Mouse (Mus musculus): ENCODE measurements at regions not wholly inside any gene's neighbourhood (a gene's known extent, or its start where the extent isn't known, plus 50 kb on each side); places are given as distances from the start of the nearest gene placed in this dataset.

DNA sequence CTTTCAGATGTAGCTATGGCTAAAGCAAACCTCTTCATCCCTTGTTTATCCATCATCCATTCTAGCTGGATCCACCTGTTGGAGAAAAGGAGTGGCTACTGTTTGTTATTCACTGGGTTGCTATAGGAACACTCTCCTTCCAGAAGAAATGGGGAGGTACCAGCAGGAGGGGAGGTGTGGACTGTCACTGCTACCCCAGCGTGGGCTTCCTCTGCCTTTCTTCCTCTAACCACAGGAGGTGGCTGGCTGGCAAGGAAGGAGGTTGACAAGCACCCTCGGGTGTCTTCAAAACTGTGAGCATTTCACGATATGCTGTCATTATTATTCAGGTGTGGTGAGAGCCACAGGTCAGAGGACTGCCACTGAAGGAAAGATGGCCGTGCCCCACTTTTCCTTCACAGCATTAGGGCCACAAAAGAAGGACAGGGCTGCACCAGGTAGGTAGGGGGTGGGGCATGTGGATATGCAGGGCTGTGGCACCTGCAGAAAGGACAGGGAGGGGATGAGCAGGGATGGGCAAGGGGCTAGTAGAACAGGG lies 122.2 kb downstream of the Plxna1 start:
- no peaks in the 10 kb centered on the region for H3K27me3 ChIP-seq (ENCODE audit: control insufficient read depth, insufficient read depth, low read length)
- no peak overlapping the region for H3K27ac ChIP-seq (ENCODE audit: low read depth, low read length)
- peaks cover 34% of the 10 kb centered on the region for H3K4me1 ChIP-seq (ENCODE audit: control insufficient read depth, insufficient read depth, low read length)
- H3K4me3 ChIP-seq (ENCODE audit: low read depth, low read length) = no peak overlapping the region
- no peak overlapping the region for H3K4me2 ChIP-seq (ENCODE audit: low read depth)
- no peaks in the 10 kb centered on the region for H3K36me3 ChIP-seq (ENCODE audit: control insufficient read depth, insufficient read depth, low read length)
- no peaks in the 10 kb centered on the region for H3K9me3 ChIP-seq (ENCODE audit: control insufficient read depth, low read length)
- WGBS = 26% methylated on average over 4 of the region's 4 CpGs
- H3K9ac ChIP-seq (ENCODE audit: low read length) = no peak overlapping the region
- no peak for ATAC-seq (ENCODE audit: insufficient read depth, low FRiP score, low TSS enrichment)
- DNase-seq (ENCODE audit: low spot score) = no peak

DNA sequence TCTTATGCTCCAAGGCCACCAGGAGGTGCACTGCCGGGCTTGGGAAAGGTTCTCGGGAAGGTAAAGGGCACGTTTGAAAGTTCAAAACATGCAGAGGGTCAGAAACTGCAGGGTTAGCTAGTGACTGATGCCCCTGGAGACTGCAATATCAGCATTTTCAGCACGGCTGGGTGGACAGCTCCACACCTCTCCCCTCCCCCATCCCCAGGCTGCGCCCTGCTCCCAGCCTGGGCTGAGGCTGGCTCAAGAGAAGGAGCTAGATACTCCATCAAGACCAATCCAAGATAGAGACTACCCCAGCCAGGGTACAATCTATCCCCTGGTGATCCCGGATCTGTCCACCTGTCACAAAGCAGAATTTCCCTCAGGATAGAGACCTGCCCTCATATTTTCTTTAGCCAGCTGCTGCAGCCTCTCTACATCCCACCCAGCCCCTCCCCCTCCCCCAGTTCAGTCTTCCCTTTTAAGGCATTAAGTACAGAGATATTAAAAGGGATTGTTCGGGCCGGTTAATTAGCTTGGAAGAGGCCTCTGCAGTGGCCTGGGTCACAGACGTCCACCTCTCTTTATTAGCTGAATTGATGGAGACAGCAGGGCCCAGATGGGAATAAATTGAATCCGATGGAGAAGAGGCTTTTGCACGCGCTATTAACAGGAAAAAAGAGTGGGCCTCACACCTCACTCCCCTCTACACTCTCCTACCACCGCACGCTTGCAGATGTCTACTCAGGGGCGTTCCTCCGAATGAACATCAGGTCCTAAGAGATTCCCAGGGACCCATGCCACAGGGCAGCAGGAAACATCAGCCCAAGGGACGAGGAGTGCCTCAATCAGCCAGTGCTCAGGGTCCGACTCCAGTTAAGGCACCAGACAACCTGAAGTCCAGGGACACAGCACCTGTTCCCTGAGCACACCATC lies 119.8 kb downstream of the Plxna1 start:
- no peaks in the 10 kb centered on the region for H3K36me3 ChIP-seq (ENCODE audit: control insufficient read depth, insufficient read depth, low read length)
- peak; percentile 54; the same call in 1 of the 2 replicates for ATAC-seq (ENCODE audit: insufficient read depth, low FRiP score, low TSS enrichment)

DNA sequence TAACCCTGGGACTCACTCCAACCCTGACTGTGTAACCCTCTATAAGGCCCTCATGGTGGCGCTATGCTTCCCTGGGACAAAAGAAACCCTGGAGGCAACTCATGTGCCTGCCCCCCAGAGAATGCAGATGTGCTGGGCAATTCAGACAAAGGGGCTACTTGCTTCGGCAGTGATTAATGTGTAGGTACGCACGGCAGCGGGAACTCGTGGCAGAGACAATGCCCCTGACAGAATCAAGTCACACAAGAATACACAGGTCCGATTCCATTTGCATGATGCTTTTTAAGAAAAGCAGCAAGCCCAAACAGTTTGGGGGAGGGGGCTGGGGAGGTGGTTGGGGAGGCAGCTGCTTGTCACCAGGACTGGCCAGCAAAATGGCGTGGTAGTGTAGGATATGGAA lies 116.9 kb downstream of the Plxna1 start:
- ATAC-seq (ENCODE audit: insufficient read depth, low FRiP score, low TSS enrichment) (no peak), DNase-seq (ENCODE audit: low spot score) (no peak)
- 51% methylated on average over 8 of the region's 8 CpGs for WGBS

More for the DNA sequence above, 119.8 kb downstream of the Plxna1 start:
- DNase-seq (ENCODE audit: low spot score) = peak; percentile 77
- peaks cover 23% of the 10 kb centered on the region for H3K4me1 ChIP-seq (ENCODE audit: control insufficient read depth, insufficient read depth, low read length)
- peak overlapping the region; percentile 63; the same call in 1 of the 2 replicates for H3K27ac ChIP-seq (ENCODE audit: low read depth, low read length)
- H3K9ac ChIP-seq (ENCODE audit: low read length) = no peak overlapping the region
- H3K27me3 ChIP-seq (ENCODE audit: control insufficient read depth, insufficient read depth, low read length) = no peaks in the 10 kb centered on the region
- H3K9me3 ChIP-seq (ENCODE audit: control insufficient read depth, low read length) = no peaks in the 10 kb centered on the region
- 23% methylated on average over 18 of the region's 18 CpGs for WGBS
- H3K4me3 ChIP-seq (ENCODE audit: low read depth, low read length) = no peak overlapping the region
- H3K4me2 ChIP-seq (ENCODE audit: low read depth) = no peak overlapping the region

DNA sequence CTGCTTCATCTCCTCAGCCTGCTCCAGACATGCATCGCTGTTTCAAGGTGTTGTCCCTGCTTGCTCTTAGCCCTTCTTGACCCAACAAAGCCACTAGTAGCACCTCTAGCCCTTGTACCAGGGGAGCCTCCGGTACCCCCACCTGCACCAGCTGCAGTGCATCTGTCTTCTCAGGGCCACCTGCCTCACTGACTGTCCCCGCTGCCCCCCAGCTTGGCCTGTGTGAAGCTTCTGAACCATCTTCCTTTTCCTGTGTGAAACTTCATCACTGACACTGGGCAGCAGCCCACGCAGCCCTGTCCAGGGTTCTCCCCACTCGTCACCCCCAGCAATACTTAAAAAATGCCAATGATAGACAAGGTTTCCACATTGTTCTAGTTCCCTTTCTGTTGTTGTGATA lies 116.2 kb downstream of the Plxna1 start:
- Histone ChIP-seq H3K27me3 (ENCODE audit: control insufficient read depth, insufficient read depth, low read length) (no peaks in the 10 kb centered on the region), H3K36me3 (ENCODE audit: control insufficient read depth, insufficient read depth, low read length) (no peaks in the 10 kb centered on the region), H3K4me3 (ENCODE audit: low read depth, low read length) (no peak overlapping the region), H3K4me2 (ENCODE audit: low read depth) (no peak overlapping the region), H3K27ac (ENCODE audit: low read depth, low read length) (no peak overlapping the region), H3K4me1 (ENCODE audit: control insufficient read depth, insufficient read depth, low read length) (peaks cover 12% of the 10 kb centered on the region), H3K9me3 (ENCODE audit: control insufficient read depth, low read length) (no peaks in the 10 kb centered on the region), H3K9ac (ENCODE audit: low read length) (no peak overlapping the region)
- 91% methylated on average over 5 of the region's 5 CpGs for WGBS
- no peak for DNase-seq (ENCODE audit: low spot score)
- no peak for ATAC-seq (ENCODE audit: insufficient read depth, low FRiP score, low TSS enrichment)

More for the DNA sequence above, 116.9 kb downstream of the Plxna1 start:
- Histone ChIP-seq H3K27me3 (ENCODE audit: control insufficient read depth, insufficient read depth, low read length) (no peaks in the 10 kb centered on the region), H3K4me1 (ENCODE audit: control insufficient read depth, insufficient read depth, low read length) (peaks cover 12% of the 10 kb centered on the region), H3K4me2 (ENCODE audit: low read depth) (no peak overlapping the region), H3K4me3 (ENCODE audit: low read depth, low read length) (no peak overlapping the region), H3K9me3 (ENCODE audit: control insufficient read depth, low read length) (no peaks in the 10 kb centered on the region), H3K27ac (ENCODE audit: low read depth, low read length) (no peak overlapping the region), H3K9ac (ENCODE audit: low read length) (no peak overlapping the region), H3K36me3 (ENCODE audit: control insufficient read depth, insufficient read depth, low read length) (no peaks in the 10 kb centered on the region)

DNA sequence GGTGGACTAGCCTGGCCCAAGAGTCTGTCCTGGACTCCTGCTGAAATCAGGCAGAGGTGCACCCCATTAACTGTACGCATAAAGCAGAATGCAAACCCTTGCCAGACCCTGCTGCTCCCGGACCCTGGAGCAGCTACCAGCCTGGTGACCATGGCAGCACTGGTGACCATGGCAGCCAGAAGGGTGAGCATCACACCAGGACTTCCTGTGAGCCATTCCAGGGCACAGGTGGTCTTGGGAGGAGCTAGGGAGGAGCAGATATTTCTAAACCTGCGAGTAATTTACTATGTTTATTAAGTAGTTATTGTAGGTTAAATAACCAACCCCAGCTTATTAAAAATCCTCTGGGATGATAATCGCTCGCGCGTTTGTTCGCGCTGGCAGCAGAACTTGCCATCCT lies 113.8 kb downstream of the Plxna1 start:
- Histone ChIP-seq H3K9ac (ENCODE audit: low read length) (no peak overlapping the region), H3K4me2 (ENCODE audit: low read depth) (no peak overlapping the region), H3K27me3 (ENCODE audit: control insufficient read depth, insufficient read depth, low read length) (no peaks in the 10 kb centered on the region), H3K27ac (ENCODE audit: low read depth, low read length) (no peak overlapping the region), H3K9me3 (ENCODE audit: control insufficient read depth, low read length) (no peaks in the 10 kb centered on the region), H3K36me3 (ENCODE audit: control insufficient read depth, insufficient read depth, low read length) (no peaks in the 10 kb centered on the region), H3K4me3 (ENCODE audit: low read depth, low read length) (no peak overlapping the region), H3K4me1 (ENCODE audit: control insufficient read depth, insufficient read depth, low read length) (peaks cover 2% of the 10 kb centered on the region; the same call in 1 of the 2 replicates)
- DNase-seq (ENCODE audit: low spot score) (no peak), ATAC-seq (ENCODE audit: insufficient read depth, low FRiP score, low TSS enrichment) (no peak)
- 84% methylated on average over 9 of the region's 9 CpGs for WGBS

DNA sequence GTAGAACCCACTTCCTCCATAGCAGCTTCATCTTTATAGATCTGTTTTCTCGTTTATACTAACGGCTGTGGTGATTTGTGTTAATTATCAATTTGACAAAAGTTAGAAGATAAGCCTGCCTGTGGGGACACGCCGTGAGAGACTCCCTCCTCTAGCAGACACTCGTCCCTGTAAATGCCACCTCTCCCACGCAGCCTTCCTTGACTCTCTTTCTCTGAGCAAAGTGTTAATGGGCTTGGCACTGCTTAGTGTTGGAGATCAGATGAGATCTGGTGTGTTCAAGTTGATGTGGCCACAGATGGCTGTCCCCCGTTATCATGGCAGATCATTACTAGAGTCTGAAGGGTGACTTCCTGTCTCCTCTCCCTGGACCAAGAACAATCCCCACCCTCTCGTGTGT lies 113.1 kb downstream of the Plxna1 start:
- ATAC-seq (ENCODE audit: insufficient read depth, low FRiP score, low TSS enrichment) = no peak
- Histone ChIP-seq H3K27me3 (ENCODE audit: control insufficient read depth, insufficient read depth, low read length) (no peaks in the 10 kb centered on the region), H3K4me1 (ENCODE audit: control insufficient read depth, insufficient read depth, low read length) (peaks cover 2% of the 10 kb centered on the region; the same call in 1 of the 2 replicates), H3K4me3 (ENCODE audit: low read depth, low read length) (no peak overlapping the region), H3K4me2 (ENCODE audit: low read depth) (no peak overlapping the region), H3K9ac (ENCODE audit: low read length) (no peak overlapping the region), H3K36me3 (ENCODE audit: control insufficient read depth, insufficient read depth, low read length) (no peaks in the 10 kb centered on the region), H3K27ac (ENCODE audit: low read depth, low read length) (no peak overlapping the region), H3K9me3 (ENCODE audit: control insufficient read depth, low read length) (no peaks in the 10 kb centered on the region)
- 88% methylated on average over 8 of the region's 8 CpGs for WGBS
- DNase-seq (ENCODE audit: low spot score) = no peak

DNA sequence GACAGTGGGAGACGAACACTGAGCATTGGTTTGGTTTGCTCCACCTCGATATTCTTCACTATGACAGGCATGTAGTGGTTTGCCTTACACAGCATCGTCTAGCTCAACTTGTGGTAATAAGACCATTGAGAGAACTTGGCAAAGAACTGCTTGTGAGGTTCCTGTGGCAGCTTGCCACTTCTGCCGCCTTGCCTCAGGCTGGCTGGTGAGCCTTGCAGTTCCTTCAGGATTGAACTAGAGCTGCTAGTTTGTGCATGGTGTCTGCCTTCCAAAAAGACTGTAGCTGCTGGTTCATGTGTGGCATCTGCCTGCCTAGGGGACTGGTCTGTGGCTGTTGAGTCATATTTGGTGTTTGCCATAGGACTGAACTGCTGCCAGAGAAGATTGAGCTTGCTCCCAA lies 110.8 kb downstream of the Plxna1 start:
- ATAC-seq (ENCODE audit: insufficient read depth, low FRiP score, low TSS enrichment) (no peak), DNase-seq (ENCODE audit: low spot score) (no peak)
- Histone ChIP-seq H3K27me3 (ENCODE audit: control insufficient read depth, insufficient read depth, low read length) (no peaks in the 10 kb centered on the region), H3K9ac (ENCODE audit: low read length) (no peak overlapping the region), H3K4me3 (ENCODE audit: low read depth, low read length) (no peak overlapping the region), H3K36me3 (ENCODE audit: control insufficient read depth, insufficient read depth, low read length) (no peaks in the 10 kb centered on the region), H3K4me2 (ENCODE audit: low read depth) (no peak overlapping the region), H3K9me3 (ENCODE audit: control insufficient read depth, low read length) (no peaks in the 10 kb centered on the region), H3K4me1 (ENCODE audit: control insufficient read depth, insufficient read depth, low read length) (no peaks in the 10 kb centered on the region), H3K27ac (ENCODE audit: low read depth, low read length) (no peak overlapping the region)
- 95% methylated on average over 4 of the region's 4 CpGs for WGBS

DNA sequence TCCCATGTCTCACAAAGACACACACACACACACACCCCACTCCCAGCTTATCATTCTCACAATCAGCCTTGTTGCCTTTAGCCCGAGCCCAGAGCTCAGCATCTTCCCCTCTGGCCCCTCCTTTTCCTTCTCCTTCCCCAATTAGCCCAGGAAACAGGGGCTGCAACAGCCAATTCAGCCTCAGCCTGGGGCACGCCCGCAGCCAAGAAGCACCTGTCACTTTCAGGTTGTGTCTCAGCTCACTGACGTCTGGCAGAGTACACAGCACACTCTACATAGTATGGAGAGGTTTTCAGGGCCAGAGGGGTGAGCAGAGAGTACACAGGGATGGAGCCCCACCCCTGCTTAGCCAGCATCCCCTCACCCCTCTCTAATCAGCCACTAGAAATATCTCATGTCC lies 106.4 kb downstream of the Plxna1 start:
- no peak overlapping the region for H3K27ac ChIP-seq (ENCODE audit: low read depth, low read length)
- no peak overlapping the region for H3K4me2 ChIP-seq (ENCODE audit: low read depth)
- H3K36me3 ChIP-seq (ENCODE audit: control insufficient read depth, insufficient read depth, low read length) = no peaks in the 10 kb centered on the region
- H3K9me3 ChIP-seq (ENCODE audit: control insufficient read depth, low read length) = no peaks in the 10 kb centered on the region
- H3K27me3 ChIP-seq (ENCODE audit: control insufficient read depth, insufficient read depth, low read length) = no peaks in the 10 kb centered on the region
- H3K4me3 ChIP-seq (ENCODE audit: low read depth, low read length) = no peak overlapping the region
- ATAC-seq (ENCODE audit: insufficient read depth, low FRiP score, low TSS enrichment) (no peak), DNase-seq (ENCODE audit: low spot score) (no peak)
- no peaks in the 10 kb centered on the region for H3K4me1 ChIP-seq (ENCODE audit: control insufficient read depth, insufficient read depth, low read length)
- H3K9ac ChIP-seq (ENCODE audit: low read length) = no peak overlapping the region
- 56% methylated on average over 4 of the region's 4 CpGs for WGBS

All from neural tube, embryonic 11.5 days (tissue).